Mouse (Mus musculus) adrenal gland, adult 18-20 months (tissue): ENCODE measurements at regions not wholly inside any gene's neighbourhood (a gene's known extent, or its start where the extent isn't known, plus 50 kb on each side); places are given as distances from the start of the nearest gene placed in this dataset.

Experiments used
- DNase-seq, 2 experiments: peaks; one replicate each; pipeline ENCODE4 v3.0.0; 2021 to 2022; ENCODE audit warnings: low spot score in 2 of 2

- no peak for DNase-seq
Measured at GRCm38 (mm10) chr1:76075685-76076455, 529.8 kb downstream of the Slc4a3 start.

- DNase-seq, result no peak
Measured at GRCm38 (mm10) chr1:76080241-76080640, 534.2 kb downstream of the Slc4a3 start.

GRCm38 (mm10) chr1:76081700-76082099 is 535.6 kb downstream of the Slc4a3 start:
- no peak for DNase-seq

GRCm38 (mm10) chr1:76083273-76084036 is 537.4 kb downstream of the Slc4a3 start:
- no peak for DNase-seq

DNA sequence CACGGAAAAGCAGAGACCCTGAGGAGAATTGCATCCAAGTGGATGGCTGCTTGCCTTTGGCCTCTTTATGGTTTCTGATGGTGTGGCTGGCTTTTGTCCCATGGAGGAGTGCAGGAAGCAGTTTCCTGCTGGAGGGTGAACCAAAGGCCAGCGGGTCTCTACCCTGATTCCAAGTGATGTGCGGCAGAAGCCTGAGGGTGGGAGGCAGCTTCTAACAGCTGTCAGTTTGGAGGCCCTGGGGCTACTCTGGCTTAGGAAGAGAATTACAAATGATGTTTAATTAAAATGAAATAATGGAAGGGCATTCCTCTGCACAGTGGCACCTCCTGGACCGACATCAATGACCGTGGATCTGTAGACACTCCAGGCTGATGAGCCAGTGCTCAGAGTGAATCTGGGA is 545.0 kb downstream of the Slc4a3 start:
- no peak for DNase-seq

GRCm38 (mm10) chr1:76113281-76113680 is 567.2 kb downstream of the Slc4a3 start:
- no peak for DNase-seq

DNA sequence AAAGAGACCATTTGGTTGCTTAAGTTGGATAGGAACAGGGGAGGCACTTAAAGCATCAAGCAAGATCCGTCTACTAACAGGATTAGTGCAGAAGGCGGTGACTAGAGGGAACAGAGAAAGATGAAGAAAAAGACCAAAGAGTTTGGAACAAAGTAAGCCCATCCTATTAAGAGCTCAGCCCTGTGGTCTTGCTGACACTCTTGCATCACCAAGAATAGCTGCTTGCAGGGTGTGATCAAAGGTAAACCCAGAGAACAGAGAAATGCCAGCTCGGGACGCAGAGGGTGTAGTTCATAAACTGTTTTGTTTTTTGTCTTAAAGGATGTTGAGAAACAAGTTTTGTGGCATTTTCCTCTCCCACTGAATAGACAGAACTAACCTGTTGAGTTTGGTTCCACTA is 574.8 kb downstream of the Slc4a3 start:
- DNase-seq, result no peak

GRCm38 (mm10) chr1:76130353-76130752 is 584.3 kb downstream of the Slc4a3 start:
- DNase-seq, result no peak

- DNase-seq, result no peak
Measured at GRCm38 (mm10) chr1:76136810-76137209, 590.7 kb downstream of the Slc4a3 start.

GRCm38 (mm10) chr1:76137701-76138100 is 591.6 kb downstream of the Slc4a3 start:
- DNase-seq, result no peak

DNA sequence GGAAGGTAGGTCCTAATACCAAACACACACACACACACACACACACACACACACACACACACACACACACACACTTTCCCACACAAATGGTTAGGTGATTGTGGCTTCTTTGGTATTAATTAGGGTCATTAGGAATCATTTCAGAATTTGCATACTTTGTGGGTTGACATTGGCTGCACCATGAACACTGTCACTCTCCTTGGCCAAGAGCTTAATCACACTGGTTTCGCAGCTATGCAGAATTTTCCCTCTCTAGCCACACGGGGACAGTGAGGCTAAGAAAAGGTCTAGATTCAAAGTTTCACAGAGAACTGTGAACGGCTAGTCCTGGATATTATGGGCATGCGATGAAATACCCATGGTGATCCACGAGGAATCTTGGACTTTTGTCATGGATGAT is 597.5 kb downstream of the Slc4a3 start:
- DNase-seq, result no peak

- DNase-seq, result no peak
Measured at GRCm38 (mm10) chr1:76148963-76149362, 602.9 kb downstream of the Slc4a3 start.

DNA sequence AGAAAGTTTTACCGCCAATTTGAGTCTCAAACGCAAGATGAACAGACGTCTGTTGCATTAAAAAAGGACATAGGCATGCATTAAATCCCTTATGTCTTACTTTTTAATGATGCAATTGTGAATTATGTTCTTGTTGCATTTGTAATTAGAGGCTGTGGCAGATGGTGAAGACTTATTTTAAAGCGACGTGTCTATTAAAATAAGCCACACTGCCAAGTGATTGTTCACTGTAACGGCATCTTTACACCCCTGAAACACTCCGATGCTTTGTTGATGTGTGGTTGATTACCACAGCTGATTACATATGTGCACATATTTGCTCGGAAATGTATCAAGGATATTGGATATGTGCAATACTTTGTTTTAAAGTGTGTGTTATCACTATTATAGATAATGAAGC is 610.2 kb downstream of the Slc4a3 start:
- no peak for DNase-seq

GRCm38 (mm10) chr1:76167486-76167885 is 621.4 kb downstream of the Slc4a3 start:
- DNase-seq, result no peak

DNA sequence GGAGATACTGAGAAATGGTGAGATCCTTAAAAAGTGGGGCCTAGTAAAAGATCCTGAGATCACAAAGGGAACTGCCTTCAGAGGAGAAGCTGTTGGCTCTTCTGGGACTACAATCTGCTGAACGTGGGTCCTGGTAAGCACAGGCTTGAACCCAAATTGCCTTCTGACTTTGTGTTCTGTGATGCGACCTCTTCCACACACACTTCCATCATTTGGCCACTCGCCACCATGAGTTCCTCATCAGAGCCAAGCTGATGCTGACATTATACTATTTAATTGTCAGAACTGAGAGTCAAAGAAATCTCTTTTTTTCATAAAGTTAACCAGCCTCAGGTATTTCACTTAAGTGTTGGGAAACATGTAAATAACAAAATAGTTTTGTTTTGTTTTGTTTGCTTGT is 635.1 kb downstream of the Slc4a3 start:
- no peak for DNase-seq

- DNase-seq, result no peak
Measured at GRCm38 (mm10) chr1:76194844-76195243, 648.8 kb downstream of the Slc4a3 start.

DNA sequence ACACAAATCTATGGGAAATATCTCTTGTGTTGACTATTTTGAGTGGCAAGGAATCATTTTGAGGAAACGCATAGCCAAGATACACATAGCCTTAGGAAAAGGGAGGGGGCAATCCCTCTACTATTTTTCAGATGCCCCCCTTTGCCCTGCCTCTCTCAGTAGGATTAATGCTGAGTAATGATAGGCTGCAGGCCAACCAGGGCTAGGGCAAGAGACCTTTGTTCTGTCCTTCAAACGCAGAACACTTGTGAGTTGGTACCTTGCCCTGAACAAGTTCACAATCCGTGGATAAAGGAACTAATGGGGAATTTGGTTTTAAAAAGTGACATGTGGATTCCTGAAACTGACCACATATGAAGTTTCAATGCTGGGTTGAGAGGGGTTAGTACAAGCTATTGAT is 651.6 kb downstream of the Slc4a3 start:
- no peak for DNase-seq

DNA sequence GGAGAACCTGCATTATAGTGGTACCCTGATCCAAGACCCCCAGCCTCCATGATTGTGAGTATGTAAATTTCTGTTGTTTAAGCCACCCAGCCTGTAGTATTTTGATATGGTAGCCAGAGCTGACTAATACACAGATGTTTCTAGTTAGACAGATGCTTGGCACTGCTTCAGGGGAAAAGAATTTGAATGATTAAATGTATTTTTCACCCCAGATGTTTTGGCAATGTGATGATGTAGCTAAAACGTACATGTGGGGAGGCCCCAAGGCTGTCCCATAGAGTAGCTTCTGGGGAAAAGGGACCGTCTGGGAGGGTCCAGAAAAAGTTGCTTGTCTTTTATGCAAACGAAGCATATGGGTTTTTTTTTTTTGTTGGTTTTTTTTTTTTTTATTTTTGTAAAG is 654.8 kb downstream of the Slc4a3 start:
- no peak for DNase-seq

GRCm38 (mm10) chr1:76212486-76212885 is 666.4 kb downstream of the Slc4a3 start:
- no peak for DNase-seq

DNA sequence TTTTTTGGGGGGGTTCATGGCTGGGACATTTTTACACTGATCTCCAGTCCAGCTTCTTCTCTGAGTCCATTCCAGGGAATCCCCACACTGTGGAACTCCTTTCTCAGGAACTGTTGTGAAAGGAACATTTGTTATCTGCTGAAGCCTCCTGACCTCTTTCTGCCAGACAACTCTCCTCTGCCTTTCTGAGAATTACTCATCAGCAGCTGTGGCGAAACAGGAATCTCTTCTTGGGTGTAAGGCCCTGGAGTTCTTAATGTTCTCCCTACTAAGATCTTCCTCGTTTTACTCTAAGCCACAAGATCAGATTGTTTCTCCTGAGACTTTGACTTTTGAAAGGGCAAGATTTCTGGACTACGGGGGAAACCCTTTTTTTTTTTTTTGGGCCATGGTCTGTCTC is 698.7 kb downstream of the Slc4a3 start:
- no peak for DNase-seq

GRCm38 (mm10) chr1:76246181-76246796 is 700.2 kb downstream of the Slc4a3 start:
- DNase-seq, result no peak

DNA sequence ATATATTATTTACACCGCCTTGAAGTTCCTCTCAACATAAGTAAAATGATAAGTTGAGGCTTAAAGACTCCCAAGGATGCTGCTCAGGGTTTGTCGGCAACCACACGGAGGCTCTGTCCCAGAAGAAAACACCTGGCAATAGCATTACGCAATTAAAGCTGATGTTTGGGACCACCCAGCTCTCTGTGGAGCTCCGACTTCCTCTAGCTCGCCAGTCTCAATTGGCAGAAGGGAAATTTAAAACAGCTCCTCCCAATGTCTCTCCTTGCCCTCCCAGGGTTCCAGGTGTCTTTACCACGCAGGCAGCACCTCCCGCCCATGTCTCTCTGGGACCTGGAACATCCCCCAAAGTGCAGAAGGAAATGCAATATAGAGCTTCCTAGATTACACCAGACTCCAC is 701.1 kb downstream of the Slc4a3 start:
- no peak for DNase-seq
